Comparison of ENCODE assay signal across 9 mouse cellular contexts in genomic region chr1:21959648-21960285, GRCm38 (mm10). TPM values are rescaled to one million over a fixed set of nuclear protein-coding genes. Genes with fewer than 3 reads are reported as not detected.
A peak's percentile ranks its signal among the peaks of the same experiment; 100 is the strongest.
DNase-seq lines count a peak whose midpoint lies in the region; ATAC-seq and TF ChIP-seq lines count a peak whose summit lies in the region.
"Had no signal": no experiment of that assay in that cellular context is flagged by ENCODE, and none has a peak within 500 bp of the region (broad histone marks: within the 10 kb centered on the region; RNA-seq: fewer than 3 reads in every experiment).

No protein-coding gene starts in this region.

- DNase-seq in embryo, embryonic 11 days: peak; percentile 3
- DNase-seq in embryo, embryonic 9.5 days (ENCODE audit: extremely low spot score): no peak
- DNase-seq in spleen, adult 2 months (ENCODE audit: low read depth in 1 of 2, low spot score in 2 of 2): no peak
- no peak for DNase-seq in spleen, adult 12 weeks (ENCODE audit: low spot score)
- no peak for DNase-seq in limb, embryonic 10.5 days (ENCODE audit: low spot score)
- DNase-seq in ovary, adult 18-20 months (ENCODE audit: low spot score): no peak
- DNase-seq in kidney, adult 18-20 months: no peak

- peak overlapping the region; percentile 67 for H3K4me3 ChIP-seq in spleen, adult 2 months (ENCODE audit: extremely low read depth, insufficient read depth, insufficient read length)
- peak overlapping the region; percentile 74 for H3K4me3 ChIP-seq in limb, embryonic 10.5 days
- H3K4me3 ChIP-seq in stomach, embryonic 16.5 days (replicated peaks; ENCODE audit: low read length): peak overlapping the region; percentile 71

- peak overlapping the region; percentile 98 for H3K4me2 ChIP-seq in stomach, embryonic 16.5 days (ENCODE audit: low read depth, low read length)

- TF ChIP-seq POLR2A in spleen, adult 2 months (IDR thresholded peaks at IDR 0.05; ENCODE audit: low read depth, low read length): no peak

- no peak for TF ChIP-seq CTCF in spleen, adult 2 months (IDR thresholded peaks at IDR 0.05; ENCODE audit: extremely low read depth, insufficient read depth, insufficient read length, insufficient replicate concordance)

- peak overlapping the region; percentile 87 for H3K27ac ChIP-seq in spleen, adult 2 months (ENCODE audit: insufficient read depth, low read length)
- no peak overlapping the region for H3K27ac ChIP-seq in limb, embryonic 10.5 days
- no peak overlapping the region for H3K27ac ChIP-seq in stomach, embryonic 16.5 days (ENCODE audit: low read length)

- ATAC-seq in stomach, embryonic 16.5 days (ENCODE audit: insufficient read depth, low FRiP score): no peak

- H3K4me1 ChIP-seq in spleen, adult 2 months (ENCODE audit: control insufficient read depth, insufficient read depth, insufficient read length): peaks cover 8% of the 10 kb centered on the region
- H3K4me1 ChIP-seq in limb, embryonic 10.5 days: peaks cover 26% of the 10 kb centered on the region
- peaks cover 6% of the 10 kb centered on the region; the same call in 1 of the 2 replicates for H3K4me1 ChIP-seq in stomach, embryonic 16.5 days (ENCODE audit: control insufficient read depth, insufficient read depth, low read length)

- no peaks in the 10 kb centered on the region for H3K9me3 ChIP-seq in limb, embryonic 10.5 days (replicated peaks)
- H3K9me3 ChIP-seq in stomach, embryonic 16.5 days (replicated peaks; ENCODE audit: control insufficient read depth, low read length): no peaks in the 10 kb centered on the region

- 10% methylated on average over 8 of the region's 8 CpGs for WGBS in spleen, adult 2 months
- WGBS in limb, embryonic 10.5 days: 34% methylated on average over 8 of the region's 8 CpGs
- WGBS in stomach, embryonic 16.5 days: 8% methylated on average over 8 of the region's 8 CpGs

- no peaks in the 10 kb centered on the region for H3K36me3 ChIP-seq in spleen, adult 2 months (ENCODE audit: control insufficient read depth, insufficient read depth, low read length)
- no peaks in the 10 kb centered on the region for H3K36me3 ChIP-seq in limb, embryonic 10.5 days
- no peaks in the 10 kb centered on the region for H3K36me3 ChIP-seq in stomach, embryonic 16.5 days (ENCODE audit: control insufficient read depth, insufficient read depth, low read length)

- H3K9ac ChIP-seq in stomach, embryonic 16.5 days (ENCODE audit: low read length): no peak overlapping the region; the same call in 1 of the 2 replicates

- no peaks in the 10 kb centered on the region; the same call in 1 of the 2 replicates for H3K27me3 ChIP-seq in spleen, adult 2 months (ENCODE audit: control insufficient read depth, insufficient read depth, low read length)
- peaks cover 38% of the 10 kb centered on the region for H3K27me3 ChIP-seq in limb, embryonic 10.5 days (ENCODE audit: low read depth, poor library complexity, severe bottlenecking)
- no peaks in the 10 kb centered on the region for H3K27me3 ChIP-seq in stomach, embryonic 16.5 days (ENCODE audit: control insufficient read depth, insufficient read depth, low read length)

RNA-seq across cellular contexts. Expression of gene Kcnq5, which starts 2.0 kb away (rescaled TPM):
- polyA plus RNA-seq in spleen, adult 2 months (2012; rRNA removed): 0.68 and 0.69 TPM in 2 replicates
- 0.81 and 1.1 TPM in 2 replicates for polyA plus RNA-seq in limb, embryonic 10.5 days (2016; fragmentation: Nextera tagmentation; extraction: Ambion mirVana)
- 1.3 and 1.5 TPM in 2 replicates for polyA plus RNA-seq in stomach, embryonic 16.5 days (2015; fragmentation: Nextera tagmentation; extraction: Ambion mirVana)
- polyA plus RNA-seq: C2C12 had no signal
